Mouse (Mus musculus) lung, embryonic 14.5 days (tissue): ENCODE measurements at regions not wholly inside any gene's neighbourhood (a gene's known extent, or its start where the extent isn't known, plus 50 kb on each side); places are given as distances from the start of the nearest gene placed in this dataset.

Experiments
- ATAC-seq: fragments of 200-750 bp; cut with Nextera tagmentation; 2 replicates; pipeline ENCODE4 v1.8.0; 2017; ENCODE audit warnings: mild to moderate bottlenecking, moderate TSS enrichment, moderate library complexity; ENCODE audit not compliant: insufficient read depth
- DNase-seq: peaks from one replicate; pipeline ENCODE4 v3.0.0-alpha.2; 2015
- H3K27ac ChIP-seq: fragments of 300-500 bp; sonication (generic); 2 replicates; pipeline ENCODE4 v1.5.1; 2014; ENCODE audit warnings: low read depth, mild to moderate bottlenecking, moderate library complexity
- H3K27me3 ChIP-seq: fragments of 300-500 bp; sonication (generic); 2 replicates; pipeline ENCODE4 v1.6.1; 2014; ENCODE audit warnings: low read length, control low read depth; ENCODE audit not compliant: insufficient read depth
- H3K36me3 ChIP-seq: fragments of 300-500 bp; sonication (generic); 2 replicates; pipeline ENCODE4 v1.6.1; 2014; ENCODE audit warnings: control low read depth; ENCODE audit not compliant: insufficient read depth
- H3K4me1 ChIP-seq: fragments of 300-500 bp; sonication (generic); 2 replicates; pipeline ENCODE4 v1.6.1; 2014; ENCODE audit warnings: antibody characterized with exemption, control low read depth; ENCODE audit not compliant: insufficient read depth
- H3K4me2 ChIP-seq: fragments of 300-500 bp; sonication (generic); 2 replicates; pipeline ENCODE4 v1.6.1; 2014; ENCODE audit warnings: mild to moderate bottlenecking
- H3K4me3 ChIP-seq: fragments of 300-500 bp; sonication (generic); 2 replicates; pipeline ENCODE4 v1.5.1; 2014; ENCODE audit warnings: low read depth, low read length
- H3K9ac ChIP-seq: fragments of 300-500 bp; sonication (generic); 2 replicates; pipeline ENCODE4 v1.6.1; 2014
- H3K9me3 ChIP-seq: fragments of 300-500 bp; sonication (generic); 2 replicates; pipeline ENCODE4 v1.6.1; 2016; ENCODE audit warnings: low read depth, low read length, control low read depth
- CTCF ChIP-seq: IDR thresholded peaks from 2 replicates; pipeline ENCODE4 v1.5.1; 2016; ENCODE audit warnings: antibody characterized with exemption, low read depth
- WGBS: fragments of 180-500 bp; shearing (Covaris S2); extraction: QIAGEN DNeasy Blood & Tissue Kit; methylation state at CpG from one replicate; pipeline ENCODE4 v1.1.7; 2014; 5-methylcytosine and 5-hydroxymethylcytosine counted together

GRCm38 (mm10) chr13:70993522-70993921 is 151.9 kb upstream of the Adamts16 start:
- WGBS, result 63% methylated on average over 1 of the region's 1 CpGs
- no peak overlapping the region for H3K4me2 ChIP-seq
- H3K4me3 ChIP-seq, result no peak overlapping the region
- no peak overlapping the region for H3K9ac ChIP-seq
- TF ChIP-seq CTCF, result peak; percentile 20; the same call in 1 of the 2 replicates
- H3K9me3 ChIP-seq, result no peaks in the 10 kb centered on the region
- DNase-seq, result peak; percentile 8
- no peak overlapping the region for H3K27ac ChIP-seq
- ATAC-seq, result no peak
- H3K27me3 ChIP-seq, result no peaks in the 10 kb centered on the region
- H3K4me1 ChIP-seq, result no peaks in the 10 kb centered on the region
- H3K36me3 ChIP-seq, result no peaks in the 10 kb centered on the region

GRCm38 (mm10) chr13:70989999-70990645 is 148.5 kb upstream of the Adamts16 start:
- H3K4me3 ChIP-seq, result no peak overlapping the region
- no peaks in the 10 kb centered on the region for H3K9me3 ChIP-seq
- WGBS, result 85% methylated on average over 10 of the region's 10 CpGs
- no peaks in the 10 kb centered on the region for H3K36me3 ChIP-seq
- ATAC-seq (no peak), DNase-seq (no peak)
- no peak overlapping the region for H3K27ac ChIP-seq
- TF ChIP-seq CTCF, result no peak
- no peaks in the 10 kb centered on the region for H3K27me3 ChIP-seq
- H3K9ac ChIP-seq, result no peak overlapping the region
- no peak overlapping the region for H3K4me2 ChIP-seq
- no peaks in the 10 kb centered on the region for H3K4me1 ChIP-seq

- Histone ChIP-seq H3K36me3 (no peaks in the 10 kb centered on the region), H3K27ac (no peak overlapping the region), H3K4me3 (no peak overlapping the region), H3K9me3 (no peaks in the 10 kb centered on the region), H3K27me3 (no peaks in the 10 kb centered on the region), H3K4me2 (no peak overlapping the region), H3K9ac (no peak overlapping the region), H3K4me1 (no peaks in the 10 kb centered on the region)
- no peak for TF ChIP-seq CTCF
- 88% methylated on average over 1 of the region's 1 CpGs for WGBS
- ATAC-seq (no peak), DNase-seq (no peak)
These were observed 137.7 kb upstream of the Adamts16 start for GRCm38 (mm10) chr13:70979344-70979743.

- ATAC-seq (no peak), DNase-seq (no peak)
- Histone ChIP-seq H3K27me3 (no peaks in the 10 kb centered on the region), H3K4me3 (no peak overlapping the region), H3K27ac (no peak overlapping the region), H3K9ac (no peak overlapping the region), H3K36me3 (no peaks in the 10 kb centered on the region), H3K9me3 (no peaks in the 10 kb centered on the region), H3K4me2 (no peak overlapping the region), H3K4me1 (no peaks in the 10 kb centered on the region)
- TF ChIP-seq CTCF, result no peak
- 80% methylated on average over 5 of the region's 5 CpGs for WGBS
These were observed 137.1 kb upstream of the Adamts16 start for GRCm38 (mm10) chr13:70978547-70979307.

GRCm38 (mm10) chr13:70969596-70969995 is 128.0 kb upstream of the Adamts16 start:
- Histone ChIP-seq H3K27me3 (no peaks in the 10 kb centered on the region), H3K36me3 (no peaks in the 10 kb centered on the region), H3K4me2 (no peak overlapping the region), H3K9ac (no peak overlapping the region), H3K9me3 (no peaks in the 10 kb centered on the region), H3K4me1 (no peaks in the 10 kb centered on the region), H3K27ac (no peak overlapping the region), H3K4me3 (no peak overlapping the region)
- no peak for ATAC-seq
- DNase-seq, result no peak
- TF ChIP-seq CTCF, result no peak
- WGBS, result 85% methylated on average over 9 of the region's 9 CpGs

GRCm38 (mm10) chr13:70967781-70968180 is 126.2 kb upstream of the Adamts16 start:
- ATAC-seq, result no peak
- 57% methylated on average over 3 of the region's 3 CpGs for WGBS
- Histone ChIP-seq H3K4me3 (no peak overlapping the region), H3K4me2 (no peak overlapping the region), H3K27ac (no peak overlapping the region), H3K4me1 (no peaks in the 10 kb centered on the region), H3K27me3 (no peaks in the 10 kb centered on the region), H3K9ac (no peak overlapping the region), H3K36me3 (no peaks in the 10 kb centered on the region), H3K9me3 (no peaks in the 10 kb centered on the region)
- no peak for DNase-seq
- no peak for TF ChIP-seq CTCF

GRCm38 (mm10) chr13:70963384-70963783 is 121.8 kb upstream of the Adamts16 start:
- TF ChIP-seq CTCF, result peak; percentile 50
- ATAC-seq (no peak), DNase-seq (peak; percentile 6)
- Histone ChIP-seq H3K4me2 (no peak overlapping the region), H3K4me1 (no peaks in the 10 kb centered on the region), H3K27me3 (no peaks in the 10 kb centered on the region), H3K4me3 (no peak overlapping the region), H3K9me3 (no peaks in the 10 kb centered on the region), H3K9ac (no peak overlapping the region), H3K27ac (no peak overlapping the region), H3K36me3 (no peaks in the 10 kb centered on the region)
- WGBS, result 59% methylated on average over 2 of the region's 2 CpGs
